18 mouse cellular contexts compared by ENCODE assay signal in genomic region chrX:152148706-152149105, GRCm38 (mm10). TPM values are rescaled to one million over a fixed set of nuclear protein-coding genes. Genes with fewer than 3 reads are reported as not detected.
DNase-seq lines count a peak whose midpoint lies in the region; ATAC-seq lines count a peak whose summit lies in the region.
"Had no signal": no experiment of that assay in that cellular context is flagged by ENCODE, and none has a peak within 500 bp of the region (broad histone marks: within the 10 kb centered on the region; RNA-seq: fewer than 3 reads in every experiment).

No protein-coding gene starts in this region.

- no peak overlapping the region for H3K4me3 ChIP-seq in forebrain, embryonic 16.5 days (replicated peaks; ENCODE audit: low read length)
- no peak overlapping the region for H3K4me3 ChIP-seq in forebrain, embryonic 10.5 days
- no peak overlapping the region for H3K4me3 ChIP-seq in heart, embryonic 11.5 days (ENCODE audit: low read depth, low read length)
- H3K4me3 ChIP-seq: erythroblast, embryonic 14.5 days; kidney, embryonic 15.5 days; limb, embryonic 12.5 days had no signal

- H3K27me3 ChIP-seq in forebrain, embryonic 16.5 days (replicated peaks; ENCODE audit: control insufficient read depth, insufficient read depth, low read length): peaks cover 23% of the 10 kb centered on the region
- peaks cover 99% of the 10 kb centered on the region for H3K27me3 ChIP-seq in forebrain, embryonic 10.5 days (ENCODE audit: poor library complexity, severe bottlenecking)
- peaks cover 51% of the 10 kb centered on the region for H3K27me3 ChIP-seq in heart, embryonic 11.5 days (ENCODE audit: control insufficient read depth, insufficient read depth, low read length)

- H3K9ac ChIP-seq in forebrain, embryonic 16.5 days (replicated peaks; ENCODE audit: low read depth, low read length): no peak overlapping the region
- H3K9ac ChIP-seq in heart, embryonic 11.5 days (ENCODE audit: low read depth, low read length): no peak overlapping the region
- H3K9ac ChIP-seq: hindbrain, embryonic 14.5 days; kidney, embryonic 15.5 days; limb, embryonic 12.5 days; lung, embryonic 14.5 days had no signal

- no peak for DNase-seq in forebrain, embryonic 10.5 days (ENCODE audit: extremely low spot score, low spot score)
- peak; percentile 34 to 41 for DNase-seq in heart, postnatal 10 days
- peak; percentile 78 for DNase-seq in Muller cell, postnatal 12 days (ENCODE audit: inconsistent ontology term)
- DNase-seq in cerebellum, adult 9-10 months: peak; percentile 72
- no peak for DNase-seq in frontal cortex, postnatal 25 days (ENCODE audit: low spot score in 2 of 2)
- no peak for DNase-seq in kidney, adult 9 months
- DNase-seq: B cell, adult 2 months; lung, embryonic 14.5 days; right cerebral cortex, postnatal 4 days; thymus, postnatal 4 days had no signal

- intact Hi-C loops in heart, postnatal 10 days (cut with DNase I): loop anchor here (2.0 to 10.0 kb wide), 4 partner anchors 24 to 1636 kb away; partner anchors contain the start of genes Ribc1 and Smc1a

- H3K4me2 ChIP-seq in forebrain, embryonic 16.5 days (ENCODE audit: low read length): 0 out of 2 replicates have a peak overlapping the region, but pooled peaks have one; percentile 7
- no peak overlapping the region for H3K4me2 ChIP-seq in heart, embryonic 11.5 days
- H3K4me2 ChIP-seq: hindbrain, embryonic 14.5 days; kidney, embryonic 15.5 days; limb, embryonic 12.5 days; lung, embryonic 14.5 days; midbrain, embryonic 11.5 days had no signal

- no peak for ATAC-seq in forebrain, embryonic 16.5 days
- no peak for ATAC-seq in heart, embryonic 11.5 days (replicated peaks; ENCODE audit: insufficient number of reproducible peaks, low FRiP score, low TSS enrichment)

- WGBS in forebrain, embryonic 16.5 days: 69% methylated on average over 5 of the region's 5 CpGs
- 81% methylated on average over 5 of the region's 5 CpGs for WGBS in forebrain, embryonic 10.5 days
- WGBS in heart, embryonic 11.5 days (ENCODE audit: insufficient replicate concordance): 78% methylated on average over 5 of the region's 5 CpGs

- H3K27ac ChIP-seq in forebrain, embryonic 16.5 days (ENCODE audit: low read length): no peak overlapping the region
- H3K27ac ChIP-seq in forebrain, embryonic 10.5 days: no peak overlapping the region
- no peak overlapping the region for H3K27ac ChIP-seq in heart, embryonic 11.5 days (ENCODE audit: low read depth, low read length)
- H3K27ac ChIP-seq: hindbrain, embryonic 14.5 days; kidney, embryonic 15.5 days; limb, embryonic 12.5 days; stomach, postnatal 0 days had no signal

- H3K36me3 ChIP-seq in forebrain, embryonic 16.5 days (ENCODE audit: control insufficient read depth, insufficient read depth): no peaks in the 10 kb centered on the region
- H3K36me3 ChIP-seq in forebrain, embryonic 10.5 days (replicated peaks): no peaks in the 10 kb centered on the region
- H3K36me3 ChIP-seq in heart, embryonic 11.5 days (ENCODE audit: control insufficient read depth, insufficient read depth, low read length): no peaks in the 10 kb centered on the region
- H3K36me3 ChIP-seq: kidney, embryonic 15.5 days; limb, embryonic 12.5 days had no signal

- no peaks in the 10 kb centered on the region for H3K9me3 ChIP-seq in forebrain, embryonic 16.5 days (ENCODE audit: control insufficient read depth, low read length)
- H3K9me3 ChIP-seq in forebrain, embryonic 10.5 days: no peaks in the 10 kb centered on the region
- H3K9me3 ChIP-seq in heart, embryonic 11.5 days (replicated peaks; ENCODE audit: control insufficient read depth, low read length): no peaks in the 10 kb centered on the region
- H3K9me3 ChIP-seq: kidney, embryonic 15.5 days; limb, embryonic 12.5 days had no signal

- peaks cover 10% of the 10 kb centered on the region for H3K4me1 ChIP-seq in forebrain, embryonic 16.5 days (replicated peaks; ENCODE audit: control insufficient read depth, insufficient read depth, low read length)
- peaks cover 8% of the 10 kb centered on the region; the same call in 1 of the 2 replicates for H3K4me1 ChIP-seq in forebrain, embryonic 10.5 days
- H3K4me1 ChIP-seq in heart, embryonic 11.5 days (ENCODE audit: control insufficient read depth, insufficient read depth, low read length): no peaks in the 10 kb centered on the region
- H3K4me1 ChIP-seq: limb, embryonic 12.5 days had no signal

RNA-seq across cellular contexts. Expression of gene Iqsec2, which starts 4.6 kb away (rescaled TPM):
- polyA plus RNA-seq in forebrain, embryonic 16.5 days (2015; fragmentation: Nextera tagmentation; extraction: Ambion mirVana): 4.1 and 5.8 TPM in 2 replicates
- polyA plus RNA-seq in forebrain, embryonic 10.5 days (2016; fragmentation: Nextera tagmentation; extraction: Ambion mirVana): 1.3 and 1.4 TPM in 2 replicates
- 10 to 100 TPM; 66.9 to 69.9 TPM for total RNA-seq in heart, postnatal 10 days (2021)
- 21.6 and 23.6 TPM in 2 replicates for polyA plus RNA-seq in heart, embryonic 11.5 days (2014; fragmentation: Nextera tagmentation; extraction: Ambion mirVana)

Comparison
In these comparisons a context has a peak if more than half of its experiments do, and no peak if none do; other contexts are left out.
1. DNase-seq: peak in heart, postnatal 10 days (2 of 2), Muller cell, postnatal 12 days (single experiment) and cerebellum, adult 9-10 months (single experiment); none in forebrain, embryonic 10.5 days (single experiment), frontal cortex, postnatal 25 days (0 of 2) and kidney, adult 9 months (single experiment).